Mouse (Mus musculus): Measurements from ENCODE around the gene Nsun2.

Gene Nsun2

GRCm38 (mm10) chr13:69533405-69534333 is at the start of gene Nsun2:
Nsun2 (plus strand) TSS chr13:69533746.
- DNase-seq (ENCODE audit: low read depth, low spot score) = no peak

- peak; percentile 28 for DNase-seq (ENCODE audit: low read depth, low spot score)
Measured at GRCm38 (mm10) chr13:69485326-69485725, 48.2 kb upstream of the Nsun2 start.

GRCm38 (mm10) chr13:69485833-69486232 is 47.7 kb upstream of the Nsun2 start:
- DNase-seq (ENCODE audit: low read depth, low spot score) = no peak

GRCm38 (mm10) chr13:69487108-69487507 is 46.4 kb upstream of the Nsun2 start:
- DNase-seq (ENCODE audit: low read depth, low spot score) = no peak

- no peak for DNase-seq (ENCODE audit: low read depth, low spot score)
Measured at GRCm38 (mm10) chr13:69487611-69488275, 45.8 kb upstream of the Nsun2 start.

GRCm38 (mm10) chr13:69488565-69489255 is 44.8 kb upstream of the Nsun2 start:
- DNase-seq (ENCODE audit: low read depth, low spot score) = no peak

GRCm38 (mm10) chr13:69489777-69490176 is 43.8 kb upstream of the Nsun2 start:
- DNase-seq (ENCODE audit: low read depth, low spot score) = no peak

GRCm38 (mm10) chr13:69492876-69493463 is 40.6 kb upstream of the Nsun2 start:
- peak; percentile 57 for DNase-seq (ENCODE audit: low read depth, low spot score)

GRCm38 (mm10) chr13:69498276-69498675 is 35.3 kb upstream of the Nsun2 start:
- no peak for DNase-seq (ENCODE audit: low read depth, low spot score)

- no peak for DNase-seq (ENCODE audit: low read depth, low spot score)
Measured at GRCm38 (mm10) chr13:69502157-69502750, 31.3 kb upstream of the Nsun2 start.

GRCm38 (mm10) chr13:69502863-69503262 is 30.7 kb upstream of the Nsun2 start:
- no peak for DNase-seq (ENCODE audit: low read depth, low spot score)

GRCm38 (mm10) chr13:69506341-69507086 is 27.0 kb upstream of the Nsun2 start:
- DNase-seq (ENCODE audit: low read depth, low spot score) = no peak

GRCm38 (mm10) chr13:69507666-69508065 is 25.9 kb upstream of the Nsun2 start:
- no peak for DNase-seq (ENCODE audit: low read depth, low spot score)

GRCm38 (mm10) chr13:69509391-69510244 is 23.9 kb upstream of the Nsun2 start:
- no peak for DNase-seq (ENCODE audit: low read depth, low spot score)

GRCm38 (mm10) chr13:69515091-69515490 is 18.5 kb upstream of the Nsun2 start:
- DNase-seq (ENCODE audit: low read depth, low spot score) = no peak

- no peak for DNase-seq (ENCODE audit: low read depth, low spot score)
Measured at GRCm38 (mm10) chr13:69517445-69517844, 16.1 kb upstream of the Nsun2 start.

GRCm38 (mm10) chr13:69519137-69519536 is 14.4 kb upstream of the Nsun2 start:
- DNase-seq (ENCODE audit: low read depth, low spot score) = no peak

- DNase-seq (ENCODE audit: low read depth, low spot score) = no peak
Measured at GRCm38 (mm10) chr13:69522161-69522791, 11.3 kb upstream of the Nsun2 start.

GRCm38 (mm10) chr13:69523444-69524157 is 9.9 kb upstream of the Nsun2 start:
- no peak for DNase-seq (ENCODE audit: low read depth, low spot score)

Measured in skeletal muscle tissue, adult 2 months (tissue).